Mouse (Mus musculus) MEL (cell line): Measurements from ENCODE around the gene Gm17622. TPM values are rescaled to one million over a fixed set of nuclear protein-coding genes. Genes with fewer than 3 reads are reported as not detected.

Source experiments
- DNase-seq: peaks from one replicate; pipeline ENCODE4 v3.0.0; 2011; ENCODE audit warnings: low read depth, low spot score
- H3K27ac ChIP-seq: 2 replicates; pipeline ENCODE4 v1.5.1; 2012; ENCODE audit warnings: low read depth, mild to moderate bottlenecking, control low read depth, low read length, moderate library complexity; ENCODE audit not compliant: control insufficient read depth
- H3K27me3 ChIP-seq, 2 experiments: fragments of 150-350 bp in 1 of 2; sonication (generic) in 1 of 2; 2 replicates each; pipeline ENCODE4 v1.6.1; 2012; ENCODE audit warnings: low read length in 2 of 2, mild to moderate bottlenecking in 2 of 2, improper control_type of control experiment in 1 of 2, moderate library complexity in 1 of 2; ENCODE audit not compliant: insufficient read depth in 2 of 2, control insufficient read depth in 1 of 2
- H3K36me3 ChIP-seq, 2 experiments: 2 replicates each; pipeline ENCODE4 v1.6.1; 2012 to 2014; ENCODE audit warnings: low read length in 2 of 2, improper control_type of control experiment in 1 of 2, inconsistent platforms in 1 of 2, mild to moderate bottlenecking in 1 of 2; ENCODE audit not compliant: insufficient read depth in 2 of 2, control insufficient read depth in 1 of 2
- H3K4me1 ChIP-seq, 2 experiments: fragments of 150-350 bp in 1 of 2; sonication (generic) in 1 of 2; 2 replicates each; pipeline ENCODE4 v1.6.1; 2012; ENCODE audit warnings: low read length in 2 of 2, improper control_type of control experiment in 1 of 2, mild to moderate bottlenecking in 1 of 2; ENCODE audit not compliant: insufficient read depth in 2 of 2, control insufficient read depth in 1 of 2
- H3K4me3 ChIP-seq, 2 experiments: fragments of 150-350 bp in 1 of 2; sonication (generic) in 1 of 2; 2 replicates each; pipeline ENCODE4 v1.5.1; 2012; ENCODE audit warnings: low read depth in 2 of 2, low read length in 2 of 2, mild to moderate bottlenecking in 2 of 2, moderate library complexity in 2 of 2, control low read depth in 1 of 2, improper control_type of control experiment in 1 of 2; ENCODE audit not compliant: control insufficient read depth in 1 of 2, insufficient read depth in 1 of 2
- H3K79me2 ChIP-seq: 2 replicates; pipeline ENCODE4 v1.6.1; 2012; ENCODE audit warnings: mild to moderate bottlenecking, low read length, moderate library complexity; ENCODE audit not compliant: control insufficient read depth, poor library complexity, insufficient read depth
- H3K9ac ChIP-seq: 2 replicates; pipeline ENCODE4 v1.6.1; 2012; ENCODE audit warnings: low read depth, mild to moderate bottlenecking, control low read depth, low read length, moderate library complexity; ENCODE audit not compliant: control insufficient read depth, poor library complexity, severe bottlenecking
- H3K9me3 ChIP-seq: fragments of 150-350 bp; sonication (generic); replicated peaks from 2 replicates; pipeline ENCODE4 v1.6.1; 2012; ENCODE audit warnings: mild to moderate bottlenecking, low read length, improper control_type of control experiment, moderate library complexity; ENCODE audit not compliant: insufficient read depth
- BHLHE40 ChIP-seq: IDR thresholded peaks from 2 replicates; pipeline ENCODE4 v1.6.1; 2012; ENCODE audit warnings: low read depth, mild to moderate bottlenecking, inconsistent platforms, low read length, improper control_type of control experiment, borderline replicate concordance
- CHD1 ChIP-seq: IDR thresholded peaks from 2 replicates; pipeline ENCODE4 v1.6.1; 2012; ENCODE audit warnings: low read depth, mild to moderate bottlenecking, inconsistent platforms, low read length, improper control_type of control experiment
- ELF1 ChIP-seq: IDR thresholded peaks from 2 replicates; pipeline ENCODE4 v1.6.1; 2014; ENCODE audit warnings: low read depth, mild to moderate bottlenecking, inconsistent platforms, low read length, improper control_type of control experiment, moderate library complexity
- EP300 ChIP-seq, 2 experiments: IDR thresholded peaks; 2 replicates each; pipeline ENCODE4 v1.6.1; 2011; ENCODE audit warnings: improper control_type of control experiment in 2 of 2, low read length in 2 of 2, low read depth in 1 of 2, mild to moderate bottlenecking in 1 of 2
- GABPA ChIP-seq: IDR thresholded peaks from 2 replicates; pipeline ENCODE4 v1.6.1; 2012; ENCODE audit warnings: low read depth, mild to moderate bottlenecking, inconsistent platforms, low read length, improper control_type of control experiment, moderate library complexity
- GATA1 ChIP-seq: IDR thresholded peaks from 2 replicates; pipeline ENCODE4 v1.6.1; 2011; ENCODE audit warnings: low read depth, low read length, improper control_type of control experiment
- JUND ChIP-seq: IDR thresholded peaks from 2 replicates; pipeline ENCODE4 v1.6.1; 2011; ENCODE audit warnings: low read depth, mild to moderate bottlenecking, improper control_type of control experiment, low read length
- KAT2A ChIP-seq: conservative IDR thresholded peaks from 2 replicates; pipeline ENCODE4 v1.6.1; 2012; ENCODE audit warnings: low read depth, low read length, improper control_type of control experiment, inconsistent platforms
- MAX ChIP-seq: IDR thresholded peaks from 2 replicates; pipeline ENCODE4 v1.6.1; 2011; ENCODE audit warnings: low read length, improper control_type of control experiment
- MYB ChIP-seq: IDR thresholded peaks from 2 replicates; pipeline ENCODE4 v1.6.1; 2011; ENCODE audit warnings: mild to moderate bottlenecking, low read depth, low read length, improper control_type of control experiment
- MYC ChIP-seq: IDR thresholded peaks from 2 replicates; pipeline ENCODE4 v1.6.1; 2011; ENCODE audit warnings: low read depth, mild to moderate bottlenecking, low read length, improper control_type of control experiment, moderate library complexity
- NELFE ChIP-seq: IDR thresholded peaks from 2 replicates; pipeline ENCODE4 v1.6.1; 2011; ENCODE audit warnings: low read depth, low read length, improper control_type of control experiment
- NRF1 ChIP-seq: IDR thresholded peaks from 2 replicates; pipeline ENCODE4 v1.6.1; 2014; ENCODE audit warnings: low read depth, mild to moderate bottlenecking, inconsistent platforms, low read length, improper control_type of control experiment, moderate library complexity; ENCODE audit not compliant: poor library complexity, insufficient read depth, severe bottlenecking
- POLR2AphosphoS2 ChIP-seq: IDR thresholded peaks from 2 replicates; pipeline ENCODE4 v1.6.1; 2011; ENCODE audit warnings: low read length, improper control_type of control experiment
- POLR2AphosphoS5 ChIP-seq: IDR thresholded peaks from 2 replicates; pipeline ENCODE4 v1.6.1; 2012; ENCODE audit warnings: low read depth, borderline replicate concordance, mild to moderate bottlenecking, inconsistent platforms, low read length, moderate library complexity, mixed read lengths
- RCOR1 ChIP-seq: IDR thresholded peaks from 2 replicates; pipeline ENCODE4 v1.6.1; 2012; ENCODE audit warnings: low read depth, mild to moderate bottlenecking, inconsistent platforms, low read length, improper control_type of control experiment
- SMC3 ChIP-seq: IDR thresholded peaks from 2 replicates; pipeline ENCODE4 v1.6.1; 2011; ENCODE audit warnings: low read depth, low read length, improper control_type of control experiment
- TBP ChIP-seq: IDR thresholded peaks from 2 replicates; pipeline ENCODE4 v1.8.0; 2011; ENCODE audit warnings: low read depth, low read length, improper control_type of control experiment
- TCF12 ChIP-seq: IDR thresholded peaks from 2 replicates; pipeline ENCODE4 v1.6.1; 2014; ENCODE audit warnings: low read depth, mild to moderate bottlenecking, inconsistent platforms, low read length, improper control_type of control experiment, moderate library complexity
- UBTF ChIP-seq: IDR thresholded peaks from 2 replicates; pipeline ENCODE4 v1.6.1; 2012; ENCODE audit warnings: low read depth, mild to moderate bottlenecking, inconsistent platforms, low read length, improper control_type of control experiment, moderate library complexity, borderline replicate concordance; ENCODE audit not compliant: insufficient read depth
- USF1 ChIP-seq: IDR thresholded peaks from 2 replicates; pipeline ENCODE4 v1.6.1; 2014; ENCODE audit warnings: low read depth, mild to moderate bottlenecking, inconsistent platforms, low read length, improper control_type of control experiment, moderate library complexity
- ZC3H11A ChIP-seq: IDR thresholded peaks from 2 replicates; pipeline ENCODE4 v1.6.1; 2012; ENCODE audit warnings: low read depth, mild to moderate bottlenecking, inconsistent platforms, low read length, improper control_type of control experiment
- ZMIZ1 ChIP-seq: IDR thresholded peaks from 2 replicates; pipeline ENCODE4 v1.6.1; 2012; ENCODE audit warnings: low read depth, mild to moderate bottlenecking, inconsistent platforms, low read length, improper control_type of control experiment, moderate library complexity
- ZNF384 ChIP-seq: IDR thresholded peaks from 2 replicates; pipeline ENCODE4 v1.6.1; 2012; ENCODE audit warnings: low read depth, mild to moderate bottlenecking, inconsistent platforms, low read length, improper control_type of control experiment
- polyA plus RNA-seq, 2 experiments: library from polyadenylated mRNA; stranded (reverse) in 1 of 2; unstranded in 1 of 2; fragments of >175 nt in 1 of 2; fragments of >200 nt in 1 of 2; gene quantifications; 2 replicates each; pipeline versions ENCODE4 v1.2.1 to v1.2.4; 2012; ENCODE audit warnings: low replicate concordance in 2 of 2, low read depth in 1 of 2; ENCODE audit not compliant: insufficient read length in 2 of 2, insufficient read depth in 1 of 2, missing spikeins in 1 of 2
- total RNA-seq: library from RNA; depleted of rRNA; stranded (reverse); fragments of 300-350 nt; gene quantifications from 2 replicates; pipeline ENCODE4 v1.2.3, GENCODE M21; 2012

The Gm17622 gene
- total and polyA plus RNA-seq, 3 experiments: not detected

DNA sequence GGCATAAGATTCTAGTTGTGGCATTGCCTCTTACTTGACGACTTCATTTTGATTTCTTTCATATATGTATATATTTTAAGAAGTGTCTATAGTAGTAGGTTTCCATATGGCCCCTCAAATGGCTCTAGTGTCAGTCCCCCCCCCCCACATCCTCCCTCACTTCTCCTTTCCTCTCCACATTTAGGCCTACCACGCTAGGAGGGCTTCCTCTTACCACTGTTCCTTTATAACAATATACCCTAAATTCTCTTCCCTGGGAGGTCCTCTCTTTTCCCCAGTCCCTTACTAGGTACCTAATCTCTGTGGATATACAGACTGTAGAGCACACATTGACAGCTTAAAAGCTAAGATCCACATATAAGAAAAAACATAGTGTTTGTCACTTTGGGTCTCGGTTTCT is 30.8 kb downstream of the Gm17622 start:
- H3K9ac ChIP-seq: no peak overlapping the region
- H3K4me1 ChIP-seq: no peaks in the 10 kb centered on the region
- no peak overlapping the region for H3K4me3 ChIP-seq
- H3K36me3 ChIP-seq: no peaks in the 10 kb centered on the region; a peak in 1 of 4 replicates
- no peak overlapping the region for H3K27ac ChIP-seq
- H3K9me3 ChIP-seq: no peaks in the 10 kb centered on the region
- H3K79me2 ChIP-seq: no peaks in the 10 kb centered on the region
- H3K27me3 ChIP-seq: no peaks in the 10 kb centered on the region
- no peak for DNase-seq
- TF ChIP-seq EP300 (IDR thresholded peaks at IDR 0.05; ENCODE audit: low read depth in 1 of 2, low read length in 2 of 2) (no peak), POLR2AphosphoS5 (no peak), MYC (no peak), MYB (no peak), JUND (no peak), ZMIZ1 (no peak), NELFE (no peak), ZNF384 (no peak), GATA1 (no peak), UBTF (no peak), ELF1 (no peak), TBP (no peak)

DNA sequence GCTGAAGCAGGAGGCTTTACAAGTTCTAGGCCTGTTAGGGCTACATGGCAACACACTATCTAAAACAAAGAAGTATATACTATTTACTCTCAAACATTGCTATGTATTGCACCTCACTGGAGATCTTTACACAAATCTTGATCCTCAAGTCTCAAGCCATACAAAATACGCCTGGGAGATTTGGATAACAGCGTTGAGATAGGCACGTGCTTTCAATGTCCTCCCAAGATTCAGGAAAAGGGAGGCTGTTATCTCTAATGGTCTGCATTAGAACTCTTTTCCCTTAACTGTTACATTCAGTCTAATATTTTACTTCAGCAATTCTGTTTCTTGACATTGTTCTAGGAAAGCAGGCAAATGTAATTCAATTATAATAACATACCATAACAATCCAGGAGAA is 36.5 kb downstream of the Gm17622 start:
- no peak overlapping the region for H3K4me3 ChIP-seq
- TF ChIP-seq POLR2AphosphoS5 (no peak), KAT2A (no peak), USF1 (peak; percentile 38; the same call in 1 of the 2 replicates), MAX (peak; percentile 47; the same call in 1 of the 2 replicates), TCF12 (peak; percentile 52; the same call in 1 of the 2 replicates), CHD1 (no peak), EP300 (IDR thresholded peaks at IDR 0.05; ENCODE audit: low read depth in 1 of 2, low read length in 2 of 2) (peak; percentile 56 to 63; a peak in 3 of 4 replicates), GABPA (no peak), POLR2AphosphoS2 (no peak), ZC3H11A (no peak), BHLHE40 (peak; percentile 79), SMC3 (no peak), ZMIZ1 (no peak), ELF1 (no peak), RCOR1 (peak; percentile 38; the same call in 1 of the 2 replicates), NRF1 (no peak), GATA1 (peak; percentile 54)
- TF ChIP-seq, all 39 proteins: peak for 7
- DNase-seq: peak; percentile 23
- no peaks in the 10 kb centered on the region for H3K27me3 ChIP-seq
- H3K79me2 ChIP-seq: no peaks in the 10 kb centered on the region
- H3K9me3 ChIP-seq: no peaks in the 10 kb centered on the region
- peaks cover 11 to 21% of the 10 kb centered on the region in 2 experiments for H3K4me1 ChIP-seq
- H3K36me3 ChIP-seq: peaks cover 0 to 18% of the 10 kb centered on the region in 2 experiments; a peak in 2 of 4 replicates
- H3K27ac ChIP-seq: no peak overlapping the region
- no peak overlapping the region for H3K9ac ChIP-seq
